8 mouse cellular contexts compared by ENCODE assay signal in the genomic region with DNA sequence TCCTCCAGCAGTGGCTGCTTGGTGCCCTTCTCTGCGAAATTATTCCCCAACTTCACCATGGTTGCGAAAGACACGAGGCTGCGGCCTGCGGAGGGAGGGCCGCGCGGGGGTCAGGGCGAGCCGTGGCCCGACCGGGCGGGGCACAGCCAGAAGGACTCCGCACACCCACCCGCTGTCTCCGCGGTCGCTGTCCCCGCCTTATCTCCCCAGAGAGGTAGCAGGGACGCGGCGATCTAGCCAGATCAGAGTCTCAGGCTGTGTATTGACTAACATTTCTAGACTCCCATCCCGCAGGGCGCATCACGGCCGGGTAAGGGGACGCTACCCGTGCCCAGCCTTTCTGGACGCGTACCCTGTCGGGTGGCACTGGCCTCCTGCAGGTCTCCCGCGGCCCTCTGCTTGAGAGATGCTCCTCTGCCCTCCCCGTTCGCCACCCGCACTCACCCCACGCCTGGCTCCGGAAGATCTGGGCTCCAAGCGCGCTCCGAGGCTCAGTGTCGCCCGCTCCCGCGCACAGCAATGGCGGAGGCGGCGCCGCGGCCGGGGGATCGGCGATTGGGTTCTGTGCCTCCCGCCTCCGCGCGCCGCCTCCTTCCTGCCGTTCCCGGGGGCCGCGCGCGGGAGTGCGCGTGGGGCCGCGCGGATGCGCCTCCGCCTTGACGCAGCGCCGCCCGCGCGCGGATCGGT. TPM values are rescaled to one million over a fixed set of nuclear protein-coding genes. Genes with fewer than 3 reads are reported as not detected.
DNase-seq lines count a peak whose midpoint lies in the region; ATAC-seq and TF ChIP-seq lines count a peak whose summit lies in the region.

No protein-coding gene starts in this region.

- peak overlapping the region; percentile 52; the same call in 1 of the 2 replicates for H3K27ac ChIP-seq in forebrain, embryonic 11.5 days (ENCODE audit: low read depth, low read length)
- no peak overlapping the region for H3K27ac ChIP-seq in heart, embryonic 15.5 days

- no peak for TF ChIP-seq CTCF in E14TG2a.4 (conservative IDR thresholded peaks at IDR 0.05; ENCODE audit: low read length)
- no peak for TF ChIP-seq CTCF in brain, embryonic 14.5 days (IDR thresholded peaks at IDR 0.05; ENCODE audit: borderline replicate concordance, extremely low read depth, insufficient read depth, insufficient read length)

- 0% methylated on average over 79 of the region's 79 CpGs for WGBS in forebrain, embryonic 11.5 days
- under 1% methylated on average over 76 of the region's 79 CpGs for WGBS in heart, embryonic 15.5 days

- peak overlapping the region; percentile 70 for H3K4me2 ChIP-seq in forebrain, embryonic 11.5 days (ENCODE audit: low read depth, low read length, severe bottlenecking)
- H3K4me2 ChIP-seq in heart, embryonic 15.5 days: peak overlapping the region; percentile 98

- peak overlapping the region; percentile 81 for H3K4me3 ChIP-seq in E14TG2a.4 (replicated peaks; ENCODE audit: low read length)
- peak overlapping the region; percentile 86 for H3K4me3 ChIP-seq in forebrain, embryonic 11.5 days (ENCODE audit: low read depth, low read length)
- H3K4me3 ChIP-seq in heart, embryonic 15.5 days: peak overlapping the region; percentile 77

- peaks cover 89% of the 10 kb centered on the region for H3K27me3 ChIP-seq in E14TG2a.4 (ENCODE audit: insufficient read depth, low read length)
- 0 out of 2 replicates have a peak, but pooled peaks cover 4% of the 10 kb centered on the region for H3K27me3 ChIP-seq in forebrain, embryonic 11.5 days (ENCODE audit: control insufficient read depth, insufficient read depth, low read length)
- peaks cover 77% of the 10 kb centered on the region for H3K27me3 ChIP-seq in heart, embryonic 15.5 days

- peaks cover 15% of the 10 kb centered on the region for H3K9me3 ChIP-seq in E14TG2a.4 (ENCODE audit: low read length)
- H3K9me3 ChIP-seq in forebrain, embryonic 11.5 days (ENCODE audit: control insufficient read depth, low read length): no peaks in the 10 kb centered on the region
- no peaks in the 10 kb centered on the region for H3K9me3 ChIP-seq in heart, embryonic 15.5 days (replicated peaks)

- peaks cover 15% of the 10 kb centered on the region for H3K4me1 ChIP-seq in E14TG2a.4 (replicated peaks; ENCODE audit: low read depth, low read length)
- H3K4me1 ChIP-seq in forebrain, embryonic 11.5 days (replicated peaks; ENCODE audit: control insufficient read depth, insufficient read depth, low read length): peaks cover 3% of the 10 kb centered on the region; the same call in 1 of the 2 replicates
- H3K4me1 ChIP-seq in heart, embryonic 15.5 days (replicated peaks): peaks cover 14% of the 10 kb centered on the region

- peak; percentile 90 for TF ChIP-seq POLR2A in brain, embryonic 14.5 days (IDR thresholded peaks at IDR 0.05; ENCODE audit: borderline replicate concordance, extremely low read depth, insufficient read depth, insufficient read length, poor library complexity, severe bottlenecking)

- H3K36me3 ChIP-seq in E14TG2a.4 (ENCODE audit: insufficient read depth, low read length): no peaks in the 10 kb centered on the region
- peaks cover 30% of the 10 kb centered on the region for H3K36me3 ChIP-seq in forebrain, embryonic 11.5 days (ENCODE audit: control insufficient read depth, insufficient read depth, low read length)
- no peaks in the 10 kb centered on the region for H3K36me3 ChIP-seq in heart, embryonic 15.5 days

- peak overlapping the region; percentile 99 for H3K9ac ChIP-seq in forebrain, embryonic 11.5 days (ENCODE audit: low read length)
- H3K9ac ChIP-seq in heart, embryonic 15.5 days: peak overlapping the region; percentile 67

- DNase-seq in brain, embryonic 14.5 days (ENCODE audit: low read depth): peak; percentile 94
- peak; percentile 85 for DNase-seq in forebrain, embryonic 11.5 days (ENCODE audit: low spot score)
- peak; percentile 79 to 84 for DNase-seq in kidney, postnatal 4 days
- DNase-seq in lung, adult 18-20 months: peak; percentile 38 to 49
- DNase-seq in ovary, postnatal 14 days (ENCODE audit: low spot score): peak; percentile 28
- DNase-seq in urinary bladder, postnatal 36 days (ENCODE audit: low spot score in 2 of 2): peak; percentile 5 to 14

- ATAC-seq in forebrain, embryonic 11.5 days (replicated peaks; ENCODE audit: low FRiP score): peak; percentile 77
- peak; percentile 74 for ATAC-seq in heart, embryonic 15.5 days (replicated peaks; ENCODE audit: insufficient number of reproducible peaks, insufficient read depth, low FRiP score, low read depth)

RNA-seq across cellular contexts. Expression of a gene that starts 0.6 kb away (rescaled TPM):
- 719 and 725 TPM in 2 replicates for polyA plus RNA-seq in brain, embryonic 14.5 days (2012; rRNA removed)
- 54.3 and 76.1 TPM in 2 replicates for polyA plus RNA-seq in forebrain, embryonic 11.5 days (2014; fragmentation: Nextera tagmentation; extraction: Ambion mirVana)
- polyA plus RNA-seq in heart, embryonic 15.5 days (2015; fragmentation: Nextera tagmentation; extraction: Ambion mirVana): 15.3 and 25.7 TPM in 2 replicates

Comparison
In these comparisons a context has a peak if more than half of its experiments do, and no peak if none do; other contexts are left out.
1. DNase-seq: peak in every context shown above with its lines; median percentile 94 in brain, embryonic 14.5 days; 85 in forebrain, embryonic 11.5 days; 82 in kidney, postnatal 4 days; 44 in lung, adult 18-20 months; 28 in ovary, postnatal 14 days; 10 in urinary bladder, postnatal 36 days.